Mouse (Mus musculus) fat pad, adult 2 months (tissue): ENCODE measurements around the gene Fgfr2.
A peak's percentile ranks its signal among the peaks of the same experiment; 100 is the strongest.

Experiments used
- DNase-seq: peaks from one replicate; pipeline ENCODE4 v3.0.0-alpha.2; 2011; ENCODE audit warnings: low read depth, low spot score; ENCODE audit errors: extremely low read depth

The Fgfr2 gene

GRCm38 (mm10) chr7:130953376-130953775 lies 2169.8 kb downstream of the Fgfr2 start:
- no peak for DNase-seq

GRCm38 (mm10) chr7:130951004-130951403 lies 2172.1 kb downstream of the Fgfr2 start:
- no peak for DNase-seq

- DNase-seq = no peak
Measured at GRCm38 (mm10) chr7:130950482-130950881, 2172.7 kb downstream of the Fgfr2 start.

- no peak for DNase-seq
Measured at GRCm38 (mm10) chr7:130949331-130949751, 2173.8 kb downstream of the Fgfr2 start.

- no peak for DNase-seq
Measured at GRCm38 (mm10) chr7:130948563-130949208, 2174.5 kb downstream of the Fgfr2 start.

GRCm38 (mm10) chr7:130946303-130946702 lies 2176.8 kb downstream of the Fgfr2 start:
- DNase-seq = no peak

GRCm38 (mm10) chr7:130945730-130946129 lies 2177.4 kb downstream of the Fgfr2 start:
- DNase-seq = no peak

GRCm38 (mm10) chr7:130944766-130945475 lies 2178.2 kb downstream of the Fgfr2 start:
- DNase-seq = no peak

GRCm38 (mm10) chr7:130943280-130943895 lies 2179.8 kb downstream of the Fgfr2 start:
- DNase-seq = peak; percentile 23

GRCm38 (mm10) chr7:130940733-130941132 lies 2182.4 kb downstream of the Fgfr2 start:
- DNase-seq = no peak

- no peak for DNase-seq
Measured at GRCm38 (mm10) chr7:130938896-130939295, 2184.3 kb downstream of the Fgfr2 start.

GRCm38 (mm10) chr7:130938005-130938404 lies 2185.1 kb downstream of the Fgfr2 start:
- no peak for DNase-seq

- no peak for DNase-seq
Measured at GRCm38 (mm10) chr7:130937266-130937841, 2185.8 kb downstream of the Fgfr2 start.

- no peak for DNase-seq
Measured at GRCm38 (mm10) chr7:130936472-130936951, 2186.6 kb downstream of the Fgfr2 start.

- DNase-seq = no peak
Measured at GRCm38 (mm10) chr7:130935793-130936471, 2187.2 kb downstream of the Fgfr2 start, which contains the start of gene Htra1. TSS of gene Htra1 (plus strand) at chr7:130936111.

GRCm38 (mm10) chr7:130935421-130935792 lies 2187.7 kb downstream of the Fgfr2 start:
- no peak for DNase-seq

- DNase-seq = no peak
Measured at GRCm38 (mm10) chr7:130934654-130935053, 2188.5 kb downstream of the Fgfr2 start.

GRCm38 (mm10) chr7:130932921-130933320 lies 2190.2 kb downstream of the Fgfr2 start:
- DNase-seq = no peak

GRCm38 (mm10) chr7:130930401-130930800 lies 2192.7 kb downstream of the Fgfr2 start:
- DNase-seq = no peak

- DNase-seq = no peak
Measured at GRCm38 (mm10) chr7:130922981-130923731, 2200.0 kb downstream of the Fgfr2 start.
